Mouse (Mus musculus): ENCODE results near the gene Mybpc2. TPM values are rescaled to one million over a fixed set of nuclear protein-coding genes. Genes with fewer than 3 reads are reported as not detected.
A peak's percentile ranks its signal among the peaks of the same experiment; 100 is the strongest.

Gene Mybpc2
- not detected in 2 replicates for total RNA-seq (2017)

- ATAC-seq (replicated peaks in 1 of 2; ENCODE audit: insufficient read depth in 1 of 2, low FRiP score in 2 of 2, low TSS enrichment in 1 of 2, low read depth in 1 of 2, poor library complexity in 2 of 2, severe bottlenecking in 2 of 2), result no peak
Observed at GRCm38 (mm10) chr7:44524502-44524901, at the start of gene Mybpc2. Mybpc2 (minus strand) TSS chr7:44524656.

- no peak for ATAC-seq (replicated peaks in 1 of 2; ENCODE audit: insufficient read depth in 1 of 2, low FRiP score in 2 of 2, low TSS enrichment in 1 of 2, low read depth in 1 of 2, poor library complexity in 2 of 2, severe bottlenecking in 2 of 2)
Observed at GRCm38 (mm10) chr7:44572956-44573484, 48.6 kb upstream of the Mybpc2 start.

GRCm38 (mm10) chr7:44572213-44572701 lies 47.8 kb upstream of the Mybpc2 start, which contains the start of gene Napsa:
Napsa (plus strand) TSS chr7:44572380.
- peak; percentile 89 to 91 for ATAC-seq (replicated peaks in 1 of 2; ENCODE audit: insufficient read depth in 1 of 2, low FRiP score in 2 of 2, low TSS enrichment in 1 of 2, low read depth in 1 of 2, poor library complexity in 2 of 2, severe bottlenecking in 2 of 2)

DNA sequence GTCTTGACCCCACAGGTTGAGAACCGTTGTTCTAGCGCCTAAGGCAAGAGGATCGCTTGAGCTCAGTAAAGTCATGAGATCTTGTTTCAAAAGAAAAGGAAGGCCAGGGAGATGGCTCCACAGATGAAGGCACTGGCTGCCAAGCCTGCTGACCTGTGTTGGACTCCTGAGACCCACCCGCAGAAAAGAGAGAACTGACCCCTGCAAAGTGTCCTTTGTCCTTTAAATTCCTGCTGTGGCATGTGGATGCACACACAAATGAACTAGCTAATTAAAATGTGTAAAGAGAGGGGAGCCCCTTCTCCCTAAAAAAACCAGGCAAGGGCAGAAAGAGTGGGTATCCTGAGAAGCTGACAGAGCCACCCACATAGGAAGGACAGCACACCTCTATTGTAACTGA lies 47.4 kb upstream of the Mybpc2 start:
- no peak for ATAC-seq (replicated peaks in 1 of 2; ENCODE audit: insufficient read depth in 1 of 2, low FRiP score in 2 of 2, low TSS enrichment in 1 of 2, low read depth in 1 of 2, poor library complexity in 2 of 2, severe bottlenecking in 2 of 2)

GRCm38 (mm10) chr7:44570989-44571388 lies 46.5 kb upstream of the Mybpc2 start:
- ATAC-seq (replicated peaks in 1 of 2; ENCODE audit: insufficient read depth in 1 of 2, low FRiP score in 2 of 2, low TSS enrichment in 1 of 2, low read depth in 1 of 2, poor library complexity in 2 of 2, severe bottlenecking in 2 of 2), result no peak

GRCm38 (mm10) chr7:44568803-44569202 lies 44.3 kb upstream of the Mybpc2 start:
- ATAC-seq (replicated peaks in 1 of 2; ENCODE audit: insufficient read depth in 1 of 2, low FRiP score in 2 of 2, low TSS enrichment in 1 of 2, low read depth in 1 of 2, poor library complexity in 2 of 2, severe bottlenecking in 2 of 2), result no peak

DNA sequence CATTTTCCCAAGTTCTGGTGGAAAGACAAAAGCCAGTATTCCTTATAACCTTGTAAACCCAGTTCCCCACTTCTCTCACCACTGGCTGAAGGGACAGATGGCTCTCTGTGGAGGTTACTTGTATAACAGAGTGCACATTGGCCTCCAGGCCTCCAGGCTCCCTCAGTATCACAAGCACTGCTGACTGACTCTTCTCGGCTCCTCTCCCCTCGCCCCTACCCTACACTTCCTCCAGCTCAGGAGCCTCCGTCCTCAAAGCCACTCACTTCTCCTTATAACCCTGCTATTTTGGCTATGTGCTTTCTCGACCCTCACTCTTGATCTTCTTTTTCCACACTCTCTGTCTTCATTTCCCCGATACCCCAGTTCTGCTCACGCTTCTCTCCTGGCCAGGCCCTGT lies 41.0 kb upstream of the Mybpc2 start:
- ATAC-seq (replicated peaks in 1 of 2; ENCODE audit: insufficient read depth in 1 of 2, low FRiP score in 2 of 2, low TSS enrichment in 1 of 2, low read depth in 1 of 2, poor library complexity in 2 of 2, severe bottlenecking in 2 of 2), result peak in 1 of 2 experiments; percentile 47; a peak in 1 of 4 replicates

DNA sequence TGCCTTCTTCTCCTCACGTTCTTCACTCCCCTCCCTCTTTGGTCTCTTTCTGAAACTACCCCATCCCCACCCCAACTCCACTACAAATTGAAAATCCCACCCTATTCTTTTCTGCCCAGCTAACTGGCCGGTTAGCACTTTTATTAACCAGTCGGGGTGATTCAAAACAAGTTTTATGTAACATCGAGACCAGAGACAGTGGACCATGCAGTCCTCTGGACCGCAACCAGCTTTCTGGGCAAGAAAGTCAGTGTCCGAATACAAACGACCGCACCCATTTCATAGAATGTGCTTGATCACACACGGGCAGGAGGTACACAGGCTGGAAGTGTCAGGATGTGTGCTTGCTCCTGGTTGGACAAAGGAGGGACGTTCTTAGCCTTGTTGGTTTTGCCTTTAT lies 40.0 kb upstream of the Mybpc2 start:
- no peak for ATAC-seq (replicated peaks in 1 of 2; ENCODE audit: insufficient read depth in 1 of 2, low FRiP score in 2 of 2, low TSS enrichment in 1 of 2, low read depth in 1 of 2, poor library complexity in 2 of 2, severe bottlenecking in 2 of 2)

- no peak for ATAC-seq (replicated peaks in 1 of 2; ENCODE audit: insufficient read depth in 1 of 2, low FRiP score in 2 of 2, low TSS enrichment in 1 of 2, low read depth in 1 of 2, poor library complexity in 2 of 2, severe bottlenecking in 2 of 2)
Observed at GRCm38 (mm10) chr7:44563284-44563683, 38.8 kb upstream of the Mybpc2 start.

- peak; percentile 76 to 79; a peak in 3 of 4 replicates for ATAC-seq (replicated peaks in 1 of 2; ENCODE audit: insufficient read depth in 1 of 2, low FRiP score in 2 of 2, low TSS enrichment in 1 of 2, low read depth in 1 of 2, poor library complexity in 2 of 2, severe bottlenecking in 2 of 2)
Observed at GRCm38 (mm10) chr7:44560435-44561400, 36.3 kb upstream of the Mybpc2 start.

DNA sequence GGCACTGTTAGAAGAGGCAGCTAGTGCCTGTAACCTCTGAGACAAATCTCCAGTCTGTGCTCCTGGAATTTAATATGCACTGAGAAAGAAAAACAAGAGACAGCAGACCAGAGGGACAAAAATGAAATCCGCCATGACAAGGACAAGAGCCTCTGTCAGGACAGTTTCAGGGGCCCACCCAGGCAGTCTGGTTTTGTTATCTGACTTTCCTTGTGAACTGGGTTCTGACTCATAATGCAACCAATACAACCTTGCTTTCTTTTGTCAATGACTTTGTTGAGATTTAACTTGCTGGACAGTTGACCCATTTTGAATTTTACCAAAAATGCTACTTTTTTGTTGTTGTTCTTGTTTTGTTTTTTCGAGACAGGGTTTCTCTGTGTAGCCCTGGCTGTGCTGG lies 33.2 kb upstream of the Mybpc2 start:
- no peak for ATAC-seq (replicated peaks in 1 of 2; ENCODE audit: insufficient read depth in 1 of 2, low FRiP score in 2 of 2, low TSS enrichment in 1 of 2, low read depth in 1 of 2, poor library complexity in 2 of 2, severe bottlenecking in 2 of 2)

- peak; percentile 73 to 77 for ATAC-seq (replicated peaks in 1 of 2; ENCODE audit: insufficient read depth in 1 of 2, low FRiP score in 2 of 2, low TSS enrichment in 1 of 2, low read depth in 1 of 2, poor library complexity in 2 of 2, severe bottlenecking in 2 of 2)
Observed at GRCm38 (mm10) chr7:44553826-44554225, 29.4 kb upstream of the Mybpc2 start, which contains the start of gene Nr1h2. Nr1h2 (minus strand) TSS chr7:44553951.

DNA sequence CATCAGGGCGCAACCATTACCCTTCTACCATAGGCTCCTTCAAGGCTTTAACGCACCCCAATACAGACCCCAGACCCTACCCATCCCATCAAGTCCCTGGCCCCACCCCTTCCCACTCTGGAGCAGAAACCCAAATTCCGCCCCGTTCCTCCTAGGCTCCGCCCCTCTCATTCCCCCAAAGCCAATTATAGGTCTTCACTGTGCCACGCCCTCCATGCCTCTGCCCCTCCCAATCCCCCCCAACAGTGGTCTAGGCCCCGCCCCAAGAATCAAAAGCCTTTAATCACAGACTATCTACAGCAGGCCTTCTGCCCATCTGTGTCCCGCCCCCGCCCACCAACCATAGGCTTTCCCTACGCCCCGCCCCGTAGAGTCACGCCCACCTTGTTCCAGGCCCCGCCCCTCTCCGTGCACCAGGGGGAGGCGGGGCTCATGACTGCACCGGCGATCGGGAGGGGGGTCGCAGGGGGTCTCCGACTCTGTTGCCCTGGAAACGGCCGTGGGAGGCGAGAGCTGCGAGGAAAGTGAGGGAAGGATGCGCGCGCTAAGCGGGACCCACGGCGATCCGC lies 28.8 kb upstream of the Mybpc2 start:
- ATAC-seq (replicated peaks in 1 of 2; ENCODE audit: insufficient read depth in 1 of 2, low FRiP score in 2 of 2, low TSS enrichment in 1 of 2, low read depth in 1 of 2, poor library complexity in 2 of 2, severe bottlenecking in 2 of 2), result peak; percentile 18 to 59

DNA sequence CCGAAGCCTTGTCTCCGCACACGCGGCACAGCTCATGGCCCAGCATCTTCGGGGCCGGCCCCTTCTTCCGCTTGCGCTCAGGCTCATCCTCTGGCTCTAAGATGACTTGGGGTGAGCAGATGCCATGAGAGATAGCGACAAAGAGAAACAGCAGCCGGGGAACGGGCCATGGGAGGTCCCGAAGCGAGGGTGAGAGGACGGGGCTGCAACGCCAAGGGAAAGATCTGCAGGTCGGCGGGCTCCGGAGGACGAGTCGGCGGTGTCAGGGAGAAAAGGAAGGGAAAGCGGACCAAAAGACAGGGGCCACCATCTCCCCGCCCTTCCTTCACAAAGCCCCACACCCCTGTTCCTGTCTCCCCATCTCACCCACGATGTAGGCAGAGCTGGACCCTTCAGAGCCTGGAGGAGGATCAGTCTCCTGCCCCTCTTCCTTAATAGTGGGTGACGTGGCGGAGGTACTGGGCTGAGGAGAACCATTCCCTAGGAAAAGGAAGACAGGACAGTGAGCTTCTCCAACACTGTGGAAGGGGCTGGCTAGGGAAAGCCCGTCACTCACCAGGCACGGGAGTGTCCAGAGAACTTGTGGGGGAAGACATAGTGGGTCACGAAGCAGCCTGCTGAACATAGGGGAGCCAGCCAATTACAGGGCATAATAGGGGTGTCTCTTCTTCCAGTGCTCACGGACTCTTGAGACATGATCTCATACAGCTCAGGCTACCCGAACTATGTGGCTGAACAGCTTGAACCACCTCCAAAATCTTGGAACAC lies 27.9 kb upstream of the Mybpc2 start:
- no peak for ATAC-seq (replicated peaks in 1 of 2; ENCODE audit: insufficient read depth in 1 of 2, low FRiP score in 2 of 2, low TSS enrichment in 1 of 2, low read depth in 1 of 2, poor library complexity in 2 of 2, severe bottlenecking in 2 of 2)

DNA sequence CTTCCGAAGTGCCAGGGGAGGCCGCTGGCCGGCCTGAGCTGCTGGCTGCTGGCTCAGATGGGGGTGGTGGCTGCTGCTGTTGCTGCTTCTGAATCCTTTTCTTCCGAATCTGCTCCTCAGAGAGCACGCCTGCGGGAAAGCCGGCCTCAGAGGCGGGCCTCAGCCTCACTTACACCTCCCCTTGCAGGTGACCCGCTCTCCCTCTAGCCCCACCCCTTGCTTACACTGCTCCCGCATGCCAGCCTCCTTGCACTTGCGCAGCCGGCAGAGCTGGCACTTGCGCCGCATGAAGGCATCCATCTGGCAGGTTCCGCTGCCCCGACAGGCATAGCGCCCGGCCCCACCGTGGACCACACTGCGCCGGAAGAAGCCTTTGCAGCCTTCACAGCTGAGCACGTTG lies 27.3 kb upstream of the Mybpc2 start:
- no peak for ATAC-seq (replicated peaks in 1 of 2; ENCODE audit: insufficient read depth in 1 of 2, low FRiP score in 2 of 2, low TSS enrichment in 1 of 2, low read depth in 1 of 2, poor library complexity in 2 of 2, severe bottlenecking in 2 of 2)

- ATAC-seq (replicated peaks in 1 of 2; ENCODE audit: insufficient read depth in 1 of 2, low FRiP score in 2 of 2, low TSS enrichment in 1 of 2, low read depth in 1 of 2, poor library complexity in 2 of 2, severe bottlenecking in 2 of 2), result no peak
Observed at GRCm38 (mm10) chr7:44551301-44551700, 26.8 kb upstream of the Mybpc2 start.

DNA sequence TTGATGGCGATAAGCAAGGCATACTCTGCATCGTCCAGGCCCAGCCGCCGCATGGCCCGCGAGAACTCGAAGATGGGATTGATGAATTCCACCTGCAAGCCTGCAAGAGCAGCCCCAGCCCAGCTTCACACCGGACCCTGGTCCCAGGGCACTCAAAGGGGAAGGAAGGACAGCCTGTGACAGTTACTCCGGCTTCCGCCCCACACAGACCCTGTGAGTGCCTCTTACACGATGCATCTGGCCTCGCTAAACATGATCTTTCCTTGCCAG lies 25.9 kb upstream of the Mybpc2 start:
- ATAC-seq (replicated peaks in 1 of 2; ENCODE audit: insufficient read depth in 1 of 2, low FRiP score in 2 of 2, low TSS enrichment in 1 of 2, low read depth in 1 of 2, poor library complexity in 2 of 2, severe bottlenecking in 2 of 2), result no peak

All from hematopoietic stem cell, adult 5-6 weeks (primary cell).